Mouse (Mus musculus) hindbrain, postnatal 0 days (tissue): Measurements from ENCODE around the gene Morc2a. TPM values are rescaled to one million over a fixed set of nuclear protein-coding genes. Genes with fewer than 3 reads are reported as not detected.
A peak's percentile ranks its signal among the peaks of the same experiment; 100 is the strongest.

Experiments used
- ATAC-seq: fragments of 200-750 bp; cut with Nextera tagmentation; 2 replicates; pipeline ENCODE4 v1.8.0; 2017; ENCODE audit warnings: mild to moderate bottlenecking, moderate TSS enrichment, moderate library complexity
- DNase-seq: peaks from one replicate; pipeline ENCODE4 v3.0.0-alpha.2; 2015; ENCODE audit warnings: low spot score
- H3K27ac ChIP-seq: fragments of 300-500 bp; sonication (generic); 2 replicates; pipeline ENCODE4 v1.5.1; 2014; ENCODE audit warnings: mild to moderate bottlenecking
- H3K27me3 ChIP-seq: fragments of 300-500 bp; sonication (generic); 2 replicates; pipeline ENCODE4 v1.6.1; 2014; ENCODE audit warnings: low read length, mixed read lengths; ENCODE audit not compliant: insufficient read depth
- H3K36me3 ChIP-seq: fragments of 300-500 bp; sonication (generic); 2 replicates; pipeline ENCODE4 v1.6.1; 2014; ENCODE audit warnings: low read length, mixed read lengths; ENCODE audit not compliant: insufficient read depth
- H3K4me1 ChIP-seq: fragments of 300-500 bp; sonication (generic); 2 replicates; pipeline ENCODE4 v1.6.1; 2014; ENCODE audit warnings: antibody characterized with exemption, low read length, mixed read lengths; ENCODE audit not compliant: insufficient read depth
- H3K4me2 ChIP-seq: fragments of 300-500 bp; sonication (generic); 2 replicates; pipeline ENCODE4 v1.6.1; 2014; ENCODE audit warnings: low read depth, mild to moderate bottlenecking, low read length, moderate library complexity, mixed read lengths
- H3K4me3 ChIP-seq: fragments of 300-500 bp; sonication (generic); 2 replicates; pipeline ENCODE4 v1.5.1; 2014; ENCODE audit warnings: low read length
- H3K9ac ChIP-seq: fragments of 300-500 bp; sonication (generic); replicated peaks from 2 replicates; pipeline ENCODE4 v1.6.1; 2014; ENCODE audit warnings: mild to moderate bottlenecking, low read length, moderate library complexity, mixed read lengths
- H3K9me3 ChIP-seq: fragments of 300-500 bp; sonication (generic); 2 replicates; pipeline ENCODE4 v1.6.1; 2016; ENCODE audit warnings: low read length, mixed read lengths
- CTCF ChIP-seq: IDR thresholded peaks from 2 replicates; pipeline ENCODE4 v1.5.1; 2016; ENCODE audit warnings: antibody characterized with exemption, control low read depth, low read depth
- WGBS: fragments of 180-500 bp; shearing (Covaris S2); extraction: QIAGEN DNeasy Blood & Tissue Kit; methylation state at CpG from one replicate; pipeline ENCODE4 v1.1.7; 2014; 5-methylcytosine and 5-hydroxymethylcytosine counted together
- polyA plus RNA-seq: library from polyadenylated mRNA; unstranded; fragments of >200 nt; fragmentation: Nextera tagmentation; extraction: Ambion mirVana; gene quantifications from 2 replicates; pipeline ENCODE4 v1.2.1, GENCODE M21; 2015
- total RNA-seq: library from RNA; depleted of rRNA; stranded (reverse); fragments of >200 nt; gene quantifications from 2 replicates; pipeline ENCODE4 v1.2.3, GENCODE M21; 2014

Gene Morc2a
- total and polyA plus RNA-seq, 2 experiments from 2014 or later: 17.7 to 34.9 TPM

DNA sequence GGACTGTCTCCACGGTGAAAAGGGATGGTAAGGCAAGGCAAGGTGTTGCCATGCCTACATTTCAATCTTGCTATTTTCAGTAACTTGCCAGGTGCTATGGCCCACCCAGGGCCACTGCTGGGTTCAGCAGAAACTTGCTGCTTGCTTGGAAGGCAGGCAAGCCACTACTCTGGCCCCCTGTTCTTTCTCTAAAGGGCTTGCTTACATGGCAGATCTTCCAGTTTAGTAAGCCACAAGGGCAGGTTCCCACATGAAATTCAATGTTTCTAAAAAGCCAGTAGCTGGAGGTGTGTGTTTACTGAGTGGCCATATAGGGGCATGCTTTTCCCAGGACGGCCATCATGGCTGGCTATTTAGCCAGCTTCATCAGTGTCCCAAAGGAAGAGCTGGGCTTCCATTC is 42.8 kb downstream of the Morc2a start:
- H3K9me3 ChIP-seq: no peaks in the 10 kb centered on the region
- no peak for TF ChIP-seq CTCF
- no peak for ATAC-seq
- WGBS: 88% methylated on average over 2 of the region's 2 CpGs
- H3K27me3 ChIP-seq: no peaks in the 10 kb centered on the region
- H3K4me1 ChIP-seq: no peaks in the 10 kb centered on the region
- no peak overlapping the region for H3K4me3 ChIP-seq
- no peak overlapping the region for H3K27ac ChIP-seq
- H3K36me3 ChIP-seq: peaks cover 37% of the 10 kb centered on the region
- no peak overlapping the region for H3K9ac ChIP-seq
- no peak for DNase-seq
- H3K4me2 ChIP-seq: no peak overlapping the region

DNA sequence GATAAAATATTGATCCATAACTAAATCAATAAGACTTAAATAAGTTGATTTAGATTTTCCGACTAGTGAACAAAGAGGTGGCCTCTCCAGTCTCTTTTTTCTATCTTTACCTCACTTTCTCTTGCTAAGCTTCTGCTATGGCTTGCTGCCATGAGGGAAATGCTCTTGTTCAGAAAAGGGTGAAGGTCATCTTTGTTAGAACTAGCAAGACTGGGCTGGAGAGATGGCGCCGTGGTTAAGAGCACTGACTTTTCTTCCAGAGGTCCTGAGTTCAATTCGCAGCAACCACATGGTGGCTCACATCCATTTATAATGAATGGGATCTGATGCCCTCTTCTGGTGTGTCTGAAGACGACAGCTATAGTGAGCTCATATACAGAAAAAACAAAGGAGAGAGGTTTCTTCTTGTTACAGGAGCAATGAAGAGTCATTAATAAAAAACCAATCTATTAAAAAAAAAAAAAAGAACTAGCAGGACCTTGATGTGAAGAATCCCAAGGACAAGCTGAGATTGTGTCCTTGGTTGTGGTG is 47.2 kb downstream of the Morc2a start:
- DNase-seq (no peak), ATAC-seq (no peak)
- Histone ChIP-seq H3K9me3 (no peaks in the 10 kb centered on the region), H3K4me2 (no peak overlapping the region), H3K4me1 (no peaks in the 10 kb centered on the region), H3K27me3 (no peaks in the 10 kb centered on the region), H3K9ac (no peak overlapping the region), H3K36me3 (no peaks in the 10 kb centered on the region), H3K4me3 (no peak overlapping the region), H3K27ac (no peak overlapping the region)
- WGBS: 76% methylated on average over 5 of the region's 5 CpGs
- peak; percentile 25; the same call in 1 of the 2 replicates for TF ChIP-seq CTCF

DNA sequence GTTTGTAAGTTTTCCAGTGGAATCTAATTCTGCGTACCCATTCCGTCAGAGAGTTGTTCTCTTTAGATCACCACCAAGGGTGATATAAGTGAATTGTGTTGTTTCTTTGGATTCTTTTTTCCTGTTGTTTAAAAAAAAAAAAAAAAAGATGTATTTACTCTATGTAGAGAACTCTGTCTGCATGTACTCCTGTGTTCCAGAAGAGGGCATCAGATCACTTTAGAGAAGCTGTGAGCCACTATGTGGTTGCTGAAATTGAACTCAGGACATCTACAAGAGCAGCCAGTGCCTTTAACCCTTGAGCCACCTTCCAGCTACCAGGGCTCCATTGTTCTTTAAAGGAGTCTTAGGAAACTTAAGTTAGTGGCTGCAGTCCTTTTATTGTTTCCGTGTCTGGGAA is 48.5 kb downstream of the Morc2a start:
- Histone ChIP-seq H3K27ac (no peak overlapping the region), H3K9me3 (no peaks in the 10 kb centered on the region), H3K4me2 (no peak overlapping the region), H3K36me3 (no peaks in the 10 kb centered on the region), H3K27me3 (no peaks in the 10 kb centered on the region), H3K4me3 (no peak overlapping the region), H3K9ac (no peak overlapping the region), H3K4me1 (no peaks in the 10 kb centered on the region)
- no peak for DNase-seq
- 87% methylated on average over 3 of the region's 3 CpGs for WGBS
- ATAC-seq: no peak
- TF ChIP-seq CTCF: peak; percentile 45

DNA sequence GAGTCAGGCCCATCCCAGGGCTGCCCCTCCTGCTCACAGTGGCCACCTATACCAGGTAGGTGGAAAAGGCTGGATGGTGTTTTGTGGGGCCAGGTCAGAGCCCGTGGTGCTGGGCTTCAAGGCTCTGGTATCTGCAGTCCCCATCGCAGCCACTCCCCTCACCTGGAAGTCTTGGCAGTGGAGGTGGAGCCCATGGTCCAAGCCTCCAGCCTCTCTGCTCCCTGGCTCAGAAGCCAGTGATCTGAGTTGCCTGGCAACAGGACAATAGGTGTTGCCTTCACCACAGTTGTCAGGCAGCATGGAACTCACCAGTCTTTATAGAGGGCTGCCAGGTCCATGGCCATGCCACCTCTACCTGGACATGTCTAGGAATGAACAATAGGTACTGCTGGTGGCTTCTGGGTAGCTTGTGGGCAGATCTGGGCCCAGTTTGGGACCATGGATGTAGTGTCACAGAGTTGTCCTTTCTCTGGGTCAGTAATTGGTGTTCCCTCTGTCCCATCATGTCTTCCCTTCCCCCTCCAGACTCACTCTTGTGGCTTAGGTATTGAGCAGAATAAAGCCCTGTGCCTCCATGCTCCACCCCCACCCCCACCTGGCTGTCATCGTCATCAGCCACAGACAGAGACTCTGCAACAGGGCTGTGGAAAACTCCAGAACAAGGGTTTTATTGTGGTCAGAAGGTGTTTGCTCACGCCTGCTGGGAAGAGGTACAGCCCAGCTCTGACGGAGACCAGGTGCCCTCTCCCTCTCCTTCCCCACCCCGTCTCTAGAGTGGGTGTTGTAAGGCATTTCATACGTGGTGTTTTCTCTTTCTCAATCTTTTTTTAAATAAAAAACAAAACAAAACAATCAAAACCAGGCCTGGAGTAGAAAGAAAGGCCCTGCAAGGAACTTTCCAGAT is 54.4 kb downstream of the Morc2a start:
- no peaks in the 10 kb centered on the region for H3K27me3 ChIP-seq
- H3K4me1 ChIP-seq: no peaks in the 10 kb centered on the region
- ATAC-seq (0 out of 2 replicates have a peak, but pooled peaks have one; percentile 24), DNase-seq (no peak)
- no peak overlapping the region for H3K4me2 ChIP-seq
- H3K9me3 ChIP-seq: no peaks in the 10 kb centered on the region
- H3K9ac ChIP-seq: no peak overlapping the region
- H3K27ac ChIP-seq: no peak overlapping the region
- 83% methylated on average over 7 of the region's 7 CpGs for WGBS
- H3K4me3 ChIP-seq: no peak overlapping the region
- no peaks in the 10 kb centered on the region for H3K36me3 ChIP-seq
- TF ChIP-seq CTCF: no peak

DNA sequence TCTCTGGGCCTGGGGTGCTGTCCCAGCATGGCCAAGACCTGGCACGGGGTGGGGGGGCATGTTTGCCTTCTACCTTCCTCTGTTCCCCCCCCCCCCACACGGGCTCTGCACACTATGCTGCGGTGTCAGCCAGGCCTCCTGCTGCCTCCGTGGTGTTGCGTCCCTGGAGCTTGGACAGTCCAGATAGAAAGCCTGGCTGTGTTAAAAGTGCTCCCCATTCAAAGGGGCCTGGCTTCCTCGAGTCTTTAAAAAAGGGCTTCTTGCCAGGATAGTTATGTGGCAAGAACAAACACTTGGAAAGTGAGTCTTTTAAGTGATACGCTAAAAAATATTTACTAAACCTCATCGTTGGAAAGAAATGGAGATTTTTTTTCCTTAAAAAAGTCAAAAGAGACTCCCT is 55.4 kb downstream of the Morc2a start:
- ATAC-seq: no peak
- WGBS: 66% methylated on average over 8 of the region's 8 CpGs
- Histone ChIP-seq H3K9me3 (no peaks in the 10 kb centered on the region), H3K4me1 (no peaks in the 10 kb centered on the region), H3K4me3 (no peak overlapping the region), H3K36me3 (no peaks in the 10 kb centered on the region), H3K27ac (no peak overlapping the region), H3K4me2 (no peak overlapping the region), H3K9ac (no peak overlapping the region), H3K27me3 (no peaks in the 10 kb centered on the region)
- no peak for TF ChIP-seq CTCF
- no peak for DNase-seq

DNA sequence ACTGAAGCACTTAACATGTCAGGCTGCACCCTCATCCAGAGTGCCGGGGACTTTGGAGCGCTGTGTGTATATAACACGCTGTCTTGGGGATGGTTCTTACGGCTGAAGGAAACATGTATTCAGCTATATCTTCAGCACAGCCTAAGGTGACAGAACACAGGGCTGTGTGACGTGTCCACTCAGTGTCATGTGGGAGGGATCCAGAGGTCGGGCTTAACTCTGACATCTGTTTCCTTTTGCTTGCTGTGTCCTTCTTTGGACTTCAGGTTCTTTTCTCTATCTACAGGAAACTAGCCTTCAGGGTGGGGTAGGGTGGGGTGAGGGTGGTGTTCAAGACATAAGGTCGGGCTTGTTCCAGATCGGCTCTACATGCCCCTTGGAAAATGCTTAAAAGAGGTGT is 58.1 kb downstream of the Morc2a start:
- Histone ChIP-seq H3K9ac (no peak overlapping the region), H3K27ac (no peak overlapping the region), H3K4me2 (no peak overlapping the region), H3K4me1 (no peaks in the 10 kb centered on the region), H3K27me3 (no peaks in the 10 kb centered on the region), H3K36me3 (peaks cover 6% of the 10 kb centered on the region; the same call in 1 of the 2 replicates), H3K9me3 (no peaks in the 10 kb centered on the region), H3K4me3 (no peak overlapping the region)
- WGBS: 86% methylated on average over 8 of the region's 8 CpGs
- no peak for DNase-seq
- TF ChIP-seq CTCF: no peak
- ATAC-seq: no peak

DNA sequence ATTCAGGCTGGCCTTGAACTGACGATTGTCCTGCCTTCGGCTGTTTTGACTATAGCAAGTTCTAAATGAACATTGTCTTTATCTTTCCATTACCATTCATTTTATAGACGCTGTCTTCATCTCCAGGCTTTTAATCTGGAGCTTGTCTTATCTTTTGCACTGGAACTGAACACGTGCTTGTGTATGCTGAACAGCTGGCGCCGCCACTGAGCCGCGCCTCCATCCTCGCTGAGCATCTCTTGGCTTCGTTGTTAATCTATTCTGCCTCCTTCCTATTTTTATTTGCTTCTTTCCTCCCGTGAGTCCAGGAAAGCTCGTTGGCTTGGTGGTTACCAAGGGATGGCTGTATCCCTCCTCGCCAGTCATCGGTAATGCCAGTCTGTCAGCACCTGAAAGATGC is 61.2 kb downstream of the Morc2a start:
- H3K4me1 ChIP-seq: no peaks in the 10 kb centered on the region
- no peak overlapping the region for H3K27ac ChIP-seq
- no peaks in the 10 kb centered on the region for H3K9me3 ChIP-seq
- no peak overlapping the region for H3K4me2 ChIP-seq
- peaks cover 6% of the 10 kb centered on the region; the same call in 1 of the 2 replicates for H3K36me3 ChIP-seq
- H3K27me3 ChIP-seq: no peaks in the 10 kb centered on the region
- H3K4me3 ChIP-seq: no peak overlapping the region
- peak; percentile 36 for TF ChIP-seq CTCF
- no peak overlapping the region for H3K9ac ChIP-seq
- WGBS: 55% methylated on average over 14 of the region's 14 CpGs
- ATAC-seq (no peak), DNase-seq (peak; percentile 27)
